In the genomic region with DNA sequence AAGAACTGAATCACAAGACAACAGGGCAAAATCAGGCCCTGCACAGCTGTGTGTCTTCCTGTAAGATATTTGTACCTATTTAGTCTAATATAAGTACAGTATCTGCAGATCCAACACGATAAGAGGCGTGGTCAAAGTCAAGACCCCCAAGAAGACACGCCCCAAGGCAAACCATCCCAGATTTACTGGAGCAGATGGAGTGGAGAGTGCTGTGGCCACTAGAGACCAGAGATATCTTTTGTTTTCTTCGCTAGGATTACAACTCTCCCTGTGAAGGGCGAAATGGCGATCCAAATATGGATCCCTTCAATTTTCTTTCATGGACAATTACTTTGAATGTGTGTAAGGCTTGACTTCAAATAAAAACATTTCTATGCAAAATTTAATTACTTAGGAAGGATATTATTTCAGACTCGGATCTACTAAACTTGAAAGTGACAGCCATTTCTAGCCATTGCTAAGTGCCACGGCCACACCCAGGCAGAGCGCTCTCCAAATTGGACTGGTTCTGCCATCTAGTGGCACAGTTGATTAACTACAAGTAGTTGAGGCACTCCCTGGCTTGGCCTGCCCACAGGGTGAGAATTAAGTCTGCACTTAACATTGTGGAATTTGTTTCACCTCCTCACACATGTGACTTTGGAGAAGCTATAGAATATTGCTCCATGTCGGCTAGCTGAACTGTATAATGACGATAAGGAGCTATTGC, we compare ENCODE assay signal across 9 mouse cellular contexts.
DNase-seq lines count a peak whose midpoint lies in the region; ATAC-seq and TF ChIP-seq lines count a peak whose summit lies in the region.
"Had no signal": no experiment of that assay in that cellular context is flagged by ENCODE, and none has a peak within 500 bp of the region (broad histone marks: within the 10 kb centered on the region; RNA-seq: fewer than 3 reads in every experiment).

No protein-coding gene starts in this region.

- no peaks in the 10 kb centered on the region for H3K4me1 ChIP-seq in forebrain, embryonic 13.5 days
- H3K4me1 ChIP-seq in neural tube, embryonic 14.5 days (ENCODE audit: control insufficient read depth, insufficient read depth, low read length): no peaks in the 10 kb centered on the region
- peaks cover 16% of the 10 kb centered on the region for H3K4me1 ChIP-seq in thymus, adult 2 months (replicated peaks; ENCODE audit: control insufficient read depth, insufficient read depth, low read length)

- ATAC-seq in forebrain, embryonic 13.5 days: peak; percentile 95
- ATAC-seq in neural tube, embryonic 14.5 days (ENCODE audit: low read depth): peak; percentile 96

- TF ChIP-seq POLR2A in thymus, adult 2 months (IDR thresholded peaks at IDR 0.05; ENCODE audit: control insufficient read depth, extremely low read depth, insufficient read depth, low read length, poor library complexity): no peak

- TF ChIP-seq CTCF in thymus, adult 2 months (IDR thresholded peaks at IDR 0.05; ENCODE audit: borderline replicate concordance, control insufficient read depth, extremely low read depth, insufficient read depth, low read length, poor library complexity): peak; percentile 59; the same call in 1 of the 2 replicates

- H3K9ac ChIP-seq in forebrain, embryonic 13.5 days: no peak overlapping the region
- H3K9ac ChIP-seq in neural tube, embryonic 14.5 days (replicated peaks; ENCODE audit: low read depth, low read length): no peak overlapping the region

- no peaks in the 10 kb centered on the region for H3K36me3 ChIP-seq in forebrain, embryonic 13.5 days (ENCODE audit: poor library complexity, severe bottlenecking)
- no peaks in the 10 kb centered on the region for H3K36me3 ChIP-seq in neural tube, embryonic 14.5 days (ENCODE audit: control insufficient read depth, insufficient read depth, low read length)
- H3K36me3 ChIP-seq in thymus, adult 2 months (ENCODE audit: control insufficient read depth, insufficient read depth, low read length): no peaks in the 10 kb centered on the region

- 55% methylated on average over 11 of the region's 11 CpGs for WGBS in forebrain, embryonic 13.5 days
- 54% methylated on average over 11 of the region's 11 CpGs for WGBS in neural tube, embryonic 14.5 days
- 56% methylated on average over 11 of the region's 11 CpGs for WGBS in thymus, adult 2 months

- peak; percentile 67 for DNase-seq in ES-CJ7 (ENCODE audit: low read depth, low spot score)
- peak; percentile 51 for DNase-seq in c-Kit-positive CD71-positive TER-119-negative erythroid progenitor cells, embryonic 14.5 days (ENCODE audit: low read depth)
- DNase-seq in heart, postnatal 4 days: peak; percentile 82
- peak; percentile 46 to 81 for DNase-seq in layer of hippocampus, adult 18-20 months (ENCODE audit: low spot score in 2 of 2)
- peak; percentile 64 to 73 for DNase-seq in lung, adult 18-20 months
- DNase-seq in thymus, adult 2 months: peak; percentile 78

- no peak overlapping the region for H3K4me3 ChIP-seq in forebrain, embryonic 13.5 days
- H3K4me3 ChIP-seq in neural tube, embryonic 14.5 days (ENCODE audit: low read depth, low read length): no peak overlapping the region
- H3K4me3 ChIP-seq in thymus, adult 2 months (ENCODE audit: control insufficient read depth, insufficient read depth, low read length): no peak overlapping the region

- H3K4me2 ChIP-seq in forebrain, embryonic 13.5 days: no peak overlapping the region
- no peak overlapping the region for H3K4me2 ChIP-seq in neural tube, embryonic 14.5 days (ENCODE audit: low read depth, low read length)

- no peaks in the 10 kb centered on the region for H3K27me3 ChIP-seq in forebrain, embryonic 13.5 days
- H3K27me3 ChIP-seq in neural tube, embryonic 14.5 days (ENCODE audit: control insufficient read depth, insufficient read depth, low read length): no peaks in the 10 kb centered on the region
- no peaks in the 10 kb centered on the region; the same call in 1 of the 2 replicates for H3K27me3 ChIP-seq in thymus, adult 2 months (ENCODE audit: control insufficient read depth, insufficient read depth, low read length)

- no peaks in the 10 kb centered on the region for H3K9me3 ChIP-seq in forebrain, embryonic 13.5 days (replicated peaks)
- no peaks in the 10 kb centered on the region for H3K9me3 ChIP-seq in neural tube, embryonic 14.5 days (ENCODE audit: control insufficient read depth, low read length)

- H3K27ac ChIP-seq in forebrain, embryonic 13.5 days: no peak overlapping the region
- H3K27ac ChIP-seq in neural tube, embryonic 14.5 days (ENCODE audit: low read depth, low read length): no peak overlapping the region
- H3K27ac ChIP-seq in thymus, adult 2 months (ENCODE audit: control insufficient read depth, insufficient read depth, low read length): no peak overlapping the region
- H3K27ac ChIP-seq: macrophage had no signal
